Mouse (Mus musculus): ENCODE results near the gene Wwc1.

DNA sequence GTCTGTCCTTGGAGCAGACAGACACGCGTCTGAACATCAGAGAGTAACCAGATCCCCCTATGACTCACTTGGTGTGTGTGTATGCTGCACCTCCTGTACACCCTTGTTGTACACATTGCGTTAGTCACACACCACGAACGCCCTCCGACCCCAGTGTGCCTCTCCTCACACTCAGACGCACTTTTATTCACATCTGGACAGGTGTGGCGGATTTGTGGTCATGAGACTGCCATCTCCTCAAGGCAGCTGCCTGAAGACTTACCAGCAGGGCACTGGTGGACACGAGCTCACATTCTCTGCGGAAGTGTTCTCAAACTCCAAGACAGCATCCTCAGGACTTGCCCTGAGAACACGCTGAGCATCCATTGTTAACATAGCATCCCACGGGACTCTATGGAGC is 17.7 kb upstream of the Wwc1 start:
- TF ChIP-seq CTCF (IDR thresholded peaks at IDR 0.05; ENCODE audit: borderline replicate concordance, insufficient read depth, low read depth, low read length) (no peak), POLR2A (IDR thresholded peaks at IDR 0.05; ENCODE audit: borderline replicate concordance, insufficient read depth, low read length) (no peak)

Data from cerebellum, adult 2 months (tissue).